Mouse (Mus musculus) heart, adult 18-20 months (tissue): Measurements from ENCODE around the gene D630003M21Rik. TPM values are rescaled to one million over a fixed set of nuclear protein-coding genes. Genes with fewer than 3 reads are reported as not detected.

ENCODE experiments used
- DNase-seq, 2 experiments: peaks; one replicate each; pipeline ENCODE4 v3.0.0; 2021 to 2022; ENCODE audit warnings: mixed read lengths in 1 of 2
- total RNA-seq, 2 experiments: library from RNA; stranded (reverse); gene quantifications; 2 replicates each; pipeline ENCODE4 v1.2.3; 2021

Gene D630003M21Rik
- total RNA-seq, 2 experiments from 2014 or later = 5.1 to 5.4 TPM

DNA sequence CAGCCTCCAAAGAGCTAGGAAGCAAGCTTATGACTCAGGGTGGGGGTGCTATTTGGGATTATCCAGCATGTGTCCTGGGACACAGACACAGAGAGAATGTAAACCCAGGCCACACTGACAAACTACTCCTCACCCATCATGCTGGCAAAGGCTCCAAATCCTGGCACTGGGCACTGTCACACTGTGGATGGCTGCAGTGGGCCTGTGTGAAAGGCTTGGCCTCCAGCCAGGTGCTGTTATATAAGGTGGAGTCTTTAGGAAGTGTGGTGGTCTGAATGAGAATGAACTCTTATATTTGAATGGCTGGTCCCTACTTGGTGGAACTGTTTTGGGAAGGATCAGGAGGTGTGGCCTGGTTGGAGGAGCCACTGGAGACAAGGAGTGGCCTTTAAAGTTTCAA lies 7.7 kb upstream of the D630003M21Rik start:
- no peak for DNase-seq

DNA sequence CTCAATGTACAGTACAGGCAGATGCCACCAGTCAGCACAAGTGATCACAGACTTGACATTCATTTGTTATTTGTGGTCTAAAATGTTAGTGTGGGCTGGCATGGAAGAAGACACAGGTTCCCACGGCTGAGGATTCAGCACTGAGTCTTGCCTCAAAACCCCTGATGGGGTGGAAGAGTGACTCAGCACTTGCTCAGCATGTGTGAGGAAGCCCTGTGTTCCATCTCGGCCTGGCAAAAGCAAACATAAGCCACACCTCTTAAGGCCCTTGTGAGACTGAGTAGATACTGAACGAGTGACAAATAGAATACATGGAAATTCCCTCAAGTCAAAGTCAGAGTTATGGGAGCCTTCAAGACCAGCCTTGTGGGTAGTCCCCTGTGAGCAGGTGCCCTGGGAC lies 4.1 kb upstream of the D630003M21Rik start:
- peak in 1 of 2 experiments; percentile 59 for DNase-seq

DNA sequence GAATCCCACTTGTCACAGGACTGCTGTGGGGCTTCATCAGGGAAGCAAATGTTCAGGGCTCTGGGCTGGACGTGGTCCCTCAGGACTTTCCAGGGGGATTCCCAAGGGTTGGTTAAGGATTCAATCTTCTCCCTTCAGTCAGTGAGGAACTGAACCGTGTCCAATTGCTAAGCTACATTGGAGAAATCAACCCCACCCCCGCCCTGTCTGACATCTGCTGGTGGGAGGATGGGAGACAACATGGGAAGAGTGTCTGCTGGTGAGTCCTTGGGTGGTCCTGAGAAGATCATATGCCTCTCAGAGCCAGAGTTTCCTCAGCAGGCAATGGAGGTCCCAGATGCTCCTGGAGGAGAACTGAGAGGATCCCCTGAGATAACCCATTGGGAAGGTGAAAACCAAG lies 3.4 kb upstream of the D630003M21Rik start:
- no peak for DNase-seq

DNA sequence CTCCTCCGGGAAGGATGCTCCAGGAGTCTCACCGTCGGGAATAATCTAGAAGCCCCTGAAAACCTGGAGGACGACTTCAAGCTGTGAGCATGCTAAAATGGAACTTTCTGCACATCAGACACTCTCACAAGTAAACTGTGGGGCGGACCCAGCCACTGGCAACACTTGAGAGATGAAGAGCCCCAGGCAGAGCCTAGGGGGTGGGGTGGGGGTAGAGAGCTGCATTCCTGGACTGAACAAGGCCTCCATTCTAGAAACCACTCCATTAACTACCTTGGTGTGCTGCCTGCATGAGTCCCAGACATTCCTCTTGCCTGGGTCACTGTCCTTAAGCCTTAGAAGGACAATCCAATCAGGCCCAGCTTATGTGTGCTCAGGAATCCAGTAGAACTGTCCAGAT lies 2.0 kb upstream of the D630003M21Rik start:
- no peak for DNase-seq

DNA sequence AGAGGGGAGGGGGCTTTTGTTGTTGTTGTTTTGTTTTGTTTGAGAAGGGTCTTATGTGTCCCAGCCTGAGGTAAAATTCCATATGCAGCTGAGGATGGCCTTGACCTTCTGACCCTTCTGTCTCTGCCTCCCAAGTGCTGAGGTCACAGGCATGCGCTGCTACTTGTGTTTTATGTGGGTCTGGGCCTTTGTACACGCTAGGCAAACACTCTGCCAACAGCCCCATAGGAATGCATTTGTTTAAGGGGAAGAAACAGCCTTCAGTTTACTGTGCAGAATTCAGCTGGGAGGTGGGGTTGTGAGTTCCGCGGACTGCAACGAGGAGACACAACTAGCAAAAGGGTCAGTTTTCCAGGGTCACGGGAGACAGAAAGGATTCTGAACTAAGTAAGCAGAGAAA lies 1.6 kb upstream of the D630003M21Rik start:
- DNase-seq = no peak

DNA sequence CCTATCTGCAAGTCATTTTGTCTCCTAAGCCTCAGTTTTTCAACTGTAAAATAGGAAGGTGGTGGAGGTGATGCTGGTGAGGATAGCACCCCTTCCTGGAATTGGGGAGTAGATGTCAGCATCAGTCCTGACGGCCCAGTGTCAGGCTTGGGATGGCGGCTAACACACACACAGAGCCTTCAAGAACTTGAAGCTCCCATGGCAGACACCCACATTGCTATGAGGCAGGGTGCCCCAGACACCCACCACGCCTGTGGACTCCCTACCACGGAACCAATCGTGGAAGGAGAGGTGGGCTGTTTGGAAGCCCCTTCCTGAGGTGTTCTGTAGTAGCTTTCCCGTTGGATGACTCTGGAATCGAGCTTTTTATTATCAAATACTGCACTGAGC lies 476 bp upstream of the D630003M21Rik start:
- peak in 1 of 2 experiments; percentile 45 for DNase-seq

DNA sequence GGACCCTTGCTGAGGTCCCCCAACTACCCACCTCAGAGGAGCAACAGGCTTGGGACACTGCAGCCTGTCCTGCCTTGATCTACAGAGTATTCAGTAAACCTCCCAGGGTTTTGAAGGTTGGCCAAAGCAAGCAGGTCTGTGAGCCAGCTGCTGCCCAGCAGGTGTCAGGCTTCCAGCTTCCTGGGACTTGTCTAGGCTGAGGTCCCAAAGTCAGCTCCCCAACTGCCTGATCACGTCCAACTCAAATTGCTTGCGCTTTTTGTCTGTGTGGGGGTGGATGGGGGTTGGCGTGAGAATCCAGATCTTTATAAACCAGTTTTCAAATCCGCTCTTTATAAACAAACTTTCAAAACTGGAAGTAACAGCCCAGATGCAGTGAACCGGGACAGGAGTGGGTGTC lies 3.7 kb downstream of the D630003M21Rik start:
- peak; percentile 67 to 78 for DNase-seq

DNA sequence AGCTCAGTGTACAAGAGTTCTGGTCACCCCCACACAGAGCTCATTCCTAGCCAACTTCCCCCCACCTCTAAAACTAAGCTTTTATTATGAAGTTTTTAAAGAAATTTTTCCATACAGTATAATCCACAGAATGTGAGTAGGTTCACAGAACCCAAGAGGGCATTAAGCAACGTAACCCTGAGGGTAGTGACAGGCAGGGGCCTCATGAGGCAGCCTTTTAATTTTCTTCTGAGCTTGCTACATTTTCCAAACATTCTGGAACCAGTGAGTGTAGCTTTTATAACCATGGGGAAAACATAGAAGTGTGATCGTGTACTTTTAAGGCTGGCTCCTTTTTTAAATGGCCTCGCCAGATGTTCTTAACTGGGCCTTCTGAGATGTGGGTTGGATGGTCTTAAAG lies 5.5 kb downstream of the D630003M21Rik start:
- DNase-seq = peak in 1 of 2 experiments; percentile 55

DNA sequence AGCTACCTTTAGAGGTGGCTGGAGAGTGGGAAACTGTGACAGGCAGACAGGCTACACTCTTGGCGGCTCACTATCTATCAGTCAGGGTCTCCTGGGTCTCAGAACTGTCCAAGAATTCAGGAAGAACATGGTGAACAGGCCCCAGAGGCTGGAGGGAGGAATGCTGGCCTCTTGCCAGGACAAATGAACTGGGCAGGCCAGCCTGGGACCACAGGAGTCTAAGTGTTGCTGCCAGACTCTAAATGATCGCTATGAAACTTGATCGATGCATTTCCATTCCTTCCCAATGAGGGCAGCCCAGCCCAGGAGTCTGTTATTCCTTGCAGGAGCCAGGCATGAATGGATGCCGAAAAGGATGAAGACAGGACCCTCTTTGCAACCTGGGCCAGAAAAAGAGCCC lies 6.4 kb downstream of the D630003M21Rik start:
- peak; percentile 53 to 72 for DNase-seq

DNA sequence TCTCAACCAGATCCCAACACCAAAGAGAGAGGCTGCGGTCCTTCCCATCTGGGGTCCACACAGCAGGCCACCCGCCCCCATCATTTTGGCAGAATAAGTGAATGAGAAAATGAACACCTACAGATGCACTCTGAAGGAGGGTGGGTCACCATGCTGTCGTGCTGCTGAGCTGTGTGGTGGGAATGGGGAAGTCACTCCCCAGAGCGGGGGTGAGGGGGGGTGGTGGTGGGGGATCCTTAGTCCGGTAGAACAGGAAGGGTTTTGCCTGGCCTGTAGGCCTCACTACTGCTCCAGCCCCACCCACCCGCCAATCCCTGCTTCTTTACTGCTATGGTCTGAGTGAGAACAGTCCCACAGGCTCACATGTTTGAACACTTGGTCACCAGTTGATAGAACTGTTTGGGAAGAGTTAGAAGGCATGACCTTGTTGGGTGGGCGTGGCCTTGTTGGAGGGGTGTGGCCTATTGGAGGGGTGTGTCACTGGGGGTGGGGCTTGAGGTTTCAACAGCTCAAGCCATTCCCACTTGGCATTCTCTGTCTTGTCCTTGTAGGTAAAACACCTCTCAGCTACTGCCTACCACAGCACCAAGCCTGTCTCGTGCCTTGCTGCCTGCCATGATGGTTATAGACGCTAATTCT lies 7.5 kb downstream of the D630003M21Rik start:
- DNase-seq = no peak

DNA sequence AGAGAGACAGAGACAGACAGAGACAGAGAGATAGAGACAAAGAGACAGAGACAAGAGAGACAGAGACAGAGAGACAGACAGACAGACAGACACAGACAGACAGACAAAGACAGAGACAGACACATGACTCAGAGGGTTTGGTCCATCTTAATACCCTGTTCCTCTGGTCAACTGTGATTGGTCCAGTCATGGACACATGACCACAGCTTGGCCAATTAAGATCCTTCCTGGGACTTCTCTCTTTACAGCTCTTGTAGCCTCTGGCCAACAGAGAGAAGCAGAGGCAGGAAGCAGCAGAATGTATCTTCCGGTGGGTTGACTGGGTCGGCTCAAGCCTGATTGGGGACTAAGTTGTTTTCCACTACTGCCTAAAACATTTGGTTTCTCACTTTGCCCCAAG lies 9.5 kb downstream of the D630003M21Rik start:
- no peak for DNase-seq

DNA sequence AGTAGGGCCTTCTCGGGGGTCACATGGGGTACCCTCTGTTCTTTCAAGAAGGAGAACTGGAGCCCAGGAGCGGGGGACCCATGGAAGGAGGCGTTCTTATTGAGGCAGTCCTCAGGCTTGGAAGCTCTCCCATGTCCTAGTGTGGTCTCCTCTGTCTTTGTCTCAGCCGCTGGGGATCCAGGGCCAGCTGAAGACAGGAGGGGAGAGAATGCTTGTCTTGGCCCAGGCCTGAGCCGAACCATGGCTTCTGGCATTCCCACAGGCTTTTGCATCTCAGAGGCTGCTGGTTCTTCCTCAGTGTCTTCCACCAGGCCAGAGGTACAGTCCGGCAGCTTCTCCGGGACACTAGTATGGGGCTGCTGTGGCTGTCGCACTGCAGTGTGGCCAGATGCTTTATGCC lies 12.5 kb downstream of the D630003M21Rik start:
- peak; percentile 41 to 68 for DNase-seq

DNA sequence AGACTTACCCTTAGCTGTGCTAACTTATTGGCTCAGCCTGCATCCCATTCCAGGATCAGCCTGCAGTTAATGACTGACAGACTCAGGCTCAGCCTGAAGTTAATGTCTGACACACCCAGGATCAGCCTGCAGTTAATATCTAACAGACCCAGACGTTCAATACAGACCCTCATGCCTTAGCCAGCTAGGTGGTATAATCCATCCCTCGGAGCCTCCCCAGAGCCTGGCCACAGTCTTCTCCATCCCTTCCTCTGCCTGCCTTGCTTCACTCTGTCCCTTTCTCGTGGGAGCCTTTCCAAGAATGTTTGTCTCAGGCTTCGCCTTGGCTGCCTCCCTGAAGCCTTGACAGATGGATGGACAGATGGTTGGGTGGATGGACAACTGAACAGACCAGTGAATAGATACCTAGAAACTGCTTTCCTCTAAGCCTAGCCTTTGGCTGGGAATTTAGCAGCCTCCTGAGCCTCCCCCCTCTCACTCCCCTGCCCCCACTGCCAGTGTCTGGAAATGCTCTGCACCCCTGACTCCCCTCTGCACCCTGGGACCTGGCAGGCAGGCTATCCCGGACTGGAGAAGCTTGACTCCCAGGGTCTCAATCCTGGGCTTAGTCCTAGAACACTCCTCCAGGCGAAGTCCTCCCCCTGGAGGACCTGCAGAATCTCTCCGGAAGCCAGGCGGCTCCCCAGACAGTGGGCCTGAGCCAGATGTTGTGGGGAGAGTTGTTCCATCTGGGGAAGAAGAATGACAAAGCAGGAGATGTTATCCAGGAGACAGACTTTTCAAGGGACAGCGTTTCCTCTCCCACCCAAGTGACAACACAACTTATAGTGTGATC lies 13.5 kb downstream of the D630003M21Rik start:
- peak; percentile 73 to 85 for DNase-seq

DNA sequence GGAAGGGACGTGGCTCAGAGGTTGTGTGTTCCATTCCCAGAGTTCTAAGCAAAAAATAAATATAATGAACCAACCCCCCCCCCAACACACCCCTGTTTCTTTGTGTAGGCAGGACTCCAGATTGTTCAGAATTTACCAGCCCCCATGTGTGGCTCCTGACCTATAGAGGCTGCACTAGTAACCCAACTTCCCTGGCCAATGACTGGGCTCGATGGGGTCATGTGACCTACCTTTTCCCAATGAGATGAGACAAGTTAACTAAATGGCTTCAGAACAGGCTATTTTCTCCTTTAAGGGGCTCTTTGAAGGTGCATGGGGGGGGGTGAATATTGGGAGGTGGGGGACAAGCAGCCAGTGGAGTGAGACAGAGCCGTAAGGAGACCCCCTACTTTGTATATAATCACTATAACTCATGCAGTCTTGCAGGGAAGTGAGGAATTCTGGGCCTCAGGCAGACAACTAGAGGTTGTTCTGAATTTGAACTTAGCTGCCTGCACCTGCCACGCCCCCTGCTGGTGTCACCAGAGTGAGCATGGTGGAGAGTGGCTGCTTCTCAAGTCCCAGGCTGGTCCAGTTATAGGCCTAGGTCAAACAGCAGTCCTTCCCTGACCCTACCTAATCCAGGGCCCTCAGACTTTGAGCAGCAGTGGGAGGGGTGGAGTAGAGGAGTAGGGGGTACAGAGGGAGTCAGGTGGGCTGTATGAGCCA lies 17.1 kb downstream of the D630003M21Rik start:
- no peak for DNase-seq

DNA sequence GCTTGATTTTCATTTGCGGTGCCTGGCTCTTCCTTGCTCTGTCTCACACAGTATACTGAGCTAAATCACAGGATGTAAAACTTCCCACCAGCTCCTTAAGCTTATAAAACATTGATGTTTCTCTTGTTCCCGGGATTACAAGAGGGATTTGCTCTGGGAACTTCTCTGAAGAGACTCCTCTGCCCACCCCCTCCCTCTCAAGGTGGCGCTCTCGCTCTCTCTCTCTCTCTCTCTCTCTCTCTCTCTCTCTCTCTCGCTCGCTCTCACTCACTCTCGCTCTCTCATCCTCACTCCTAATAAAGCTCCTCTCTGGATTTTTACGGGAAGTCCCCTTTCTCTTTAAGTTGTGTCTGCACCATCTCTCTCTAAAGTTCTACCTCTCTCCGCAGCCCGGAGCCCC lies 18.1 kb downstream of the D630003M21Rik start:
- no peak for DNase-seq

DNA sequence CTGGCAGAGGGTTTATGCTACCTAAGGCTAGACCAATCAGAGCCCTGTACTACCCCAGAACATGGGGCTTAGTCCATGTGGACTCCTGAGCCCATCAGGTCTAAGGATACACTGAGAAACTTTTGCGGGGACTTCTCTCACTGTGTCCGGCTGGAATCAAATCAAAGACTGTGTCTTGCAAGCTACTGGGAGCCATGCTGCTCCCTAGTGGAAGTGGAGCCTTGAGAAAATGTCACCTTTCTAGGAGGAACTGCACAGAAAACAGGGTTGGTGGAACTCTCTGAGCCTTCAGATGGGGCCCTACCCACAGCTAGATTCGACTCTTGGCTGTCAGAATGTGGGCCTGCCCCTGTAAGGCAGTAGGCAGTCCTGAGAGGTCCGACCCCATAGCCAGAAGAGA lies 18.5 kb downstream of the D630003M21Rik start:
- peak in 1 of 2 experiments; percentile 67 for DNase-seq

DNA sequence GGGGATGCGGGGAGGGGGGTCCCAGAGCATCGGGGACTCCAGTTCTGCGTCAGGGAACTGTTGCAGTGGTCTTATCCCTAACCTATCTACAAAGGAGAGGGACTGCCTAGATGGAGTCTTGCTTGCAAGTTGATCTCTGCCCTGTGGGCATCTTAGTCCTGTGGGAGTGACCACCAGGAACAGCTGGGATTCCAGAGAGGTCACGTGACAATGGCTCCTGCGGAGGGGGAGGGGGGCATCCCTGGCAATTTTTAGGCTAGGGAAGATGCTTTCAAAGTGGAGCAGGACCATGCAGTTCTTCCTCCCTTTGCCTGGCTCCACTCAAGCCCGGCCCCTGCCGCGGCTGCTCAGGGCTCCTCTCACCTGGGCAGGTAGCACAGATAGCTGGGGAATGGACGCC lies 19.2 kb downstream of the D630003M21Rik start:
- DNase-seq = no peak

DNA sequence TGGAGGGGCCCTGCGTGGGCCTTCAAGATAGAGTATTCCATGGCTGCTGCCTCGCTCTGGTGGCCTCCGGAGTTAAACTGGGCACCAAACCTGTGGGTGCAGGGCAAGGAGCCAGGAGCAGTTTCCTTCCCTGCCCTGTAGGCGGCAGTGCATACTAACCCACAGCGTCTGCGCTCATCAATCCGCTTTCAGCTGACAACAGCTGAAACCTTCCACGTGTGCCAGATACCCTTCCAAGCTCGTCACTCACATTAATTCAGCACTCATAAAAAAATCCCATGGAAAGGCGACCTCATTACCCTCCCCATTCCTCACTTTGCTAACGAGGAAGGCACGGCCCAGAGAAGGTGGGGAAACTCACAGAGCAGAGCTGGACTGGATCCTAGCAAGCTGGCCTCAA lies 21.2 kb downstream of the D630003M21Rik start:
- DNase-seq = peak; percentile 68 to 88

DNA sequence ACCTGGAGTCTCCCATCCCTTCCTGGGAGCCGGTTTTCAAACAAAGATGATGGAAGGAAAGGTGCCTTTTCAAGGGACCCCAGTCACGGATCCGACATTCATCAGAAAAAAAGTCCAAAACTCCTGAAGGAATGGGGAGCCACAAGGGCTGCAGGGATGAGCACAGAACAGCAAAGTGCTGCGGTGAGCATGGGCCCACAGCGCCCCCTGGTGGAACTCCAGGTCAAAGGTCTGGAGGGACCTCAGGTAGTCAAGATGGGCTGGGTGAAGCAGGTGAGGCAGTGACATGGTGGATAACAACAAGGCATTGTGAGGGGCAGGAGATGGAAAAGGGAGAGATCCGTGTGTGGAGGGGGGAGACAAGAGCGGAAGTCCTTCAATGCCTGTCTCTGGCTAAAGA lies 24.9 kb downstream of the D630003M21Rik start:
- DNase-seq = peak; percentile 73 to 89

DNA sequence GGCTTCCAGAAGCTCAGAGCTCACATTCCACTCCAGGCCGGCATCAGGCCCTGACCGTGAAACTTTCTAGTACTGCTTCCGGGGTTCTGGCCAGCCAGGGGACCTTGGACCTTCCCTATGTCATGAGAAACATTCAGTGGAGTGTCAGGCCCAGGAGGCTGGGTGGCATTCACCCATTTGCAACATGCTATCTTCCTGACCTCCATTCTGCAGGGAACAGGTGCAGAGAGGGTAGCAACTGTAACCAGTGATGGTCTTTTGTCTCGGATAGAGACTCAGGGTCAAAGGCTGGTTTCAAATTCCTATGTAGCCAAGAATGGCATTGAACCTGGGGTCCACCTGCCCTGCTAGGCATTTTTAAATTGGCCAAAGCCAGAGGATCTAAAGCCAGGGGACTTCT lies 25.3 kb downstream of the D630003M21Rik start:
- DNase-seq = no peak

DNA sequence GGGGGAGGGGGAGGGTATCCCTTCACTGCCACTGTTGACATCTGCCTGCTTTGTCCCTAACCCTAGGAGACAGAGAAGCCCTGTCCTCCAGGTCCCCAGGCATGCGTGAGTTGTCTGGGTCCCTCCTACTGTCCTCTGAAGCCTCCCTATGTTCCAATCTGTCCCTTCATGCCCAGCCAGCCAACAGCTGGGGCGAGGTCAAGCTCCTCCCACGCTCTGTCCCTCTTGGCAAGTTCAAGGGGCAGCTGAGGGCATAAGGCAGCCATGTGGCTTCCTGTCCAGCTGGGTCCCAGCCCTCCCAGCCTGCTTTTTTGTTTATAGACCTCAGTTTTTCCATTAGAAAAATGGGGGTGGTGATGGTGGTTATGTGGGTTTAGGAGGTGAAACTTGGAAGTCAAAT lies 29.7 kb downstream of the D630003M21Rik start:
- DNase-seq = peak in 1 of 2 experiments; percentile 57

DNA sequence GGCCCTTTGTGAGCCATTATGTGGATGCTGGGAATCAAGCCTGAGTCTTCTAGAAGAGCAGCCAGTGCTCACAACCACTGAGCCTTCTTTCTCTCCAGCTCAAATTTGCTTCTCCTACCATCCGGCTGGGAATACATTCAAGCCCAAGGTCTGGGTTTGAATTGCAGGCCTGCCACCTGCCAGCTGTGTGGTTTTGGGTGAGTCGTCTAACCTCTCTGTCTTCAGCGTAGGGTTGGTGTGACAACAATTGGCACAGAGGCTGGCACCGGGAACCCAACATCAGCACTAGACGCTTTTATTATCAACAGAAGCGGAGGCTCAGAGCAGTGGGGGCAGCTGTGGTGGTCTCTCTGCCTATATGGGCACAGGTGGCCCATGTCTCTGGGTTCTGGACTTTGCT lies 30.2 kb downstream of the D630003M21Rik start:
- no peak for DNase-seq

DNA sequence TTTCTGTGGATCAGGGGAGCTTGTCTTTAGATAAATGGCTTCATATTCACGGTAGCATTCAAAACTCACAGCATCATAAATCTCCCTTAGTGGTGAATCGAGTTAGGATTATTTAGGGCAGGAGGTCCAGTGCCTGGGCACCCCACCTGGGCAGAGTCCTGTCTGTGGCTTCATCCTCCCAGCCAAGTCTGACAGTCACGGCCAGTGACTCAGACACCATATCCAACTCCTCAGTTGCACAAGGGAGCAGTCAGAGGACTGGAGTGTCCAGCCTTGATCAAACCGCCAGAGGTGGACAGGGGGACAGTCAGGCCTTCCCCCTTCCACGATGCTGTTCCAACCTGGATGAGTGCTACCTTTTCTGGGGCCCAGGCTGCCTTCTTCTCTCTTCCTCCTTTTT lies 31.1 kb downstream of the D630003M21Rik start:
- DNase-seq = no peak
